16 mouse cellular contexts compared by ENCODE assay signal in the genomic region with DNA sequence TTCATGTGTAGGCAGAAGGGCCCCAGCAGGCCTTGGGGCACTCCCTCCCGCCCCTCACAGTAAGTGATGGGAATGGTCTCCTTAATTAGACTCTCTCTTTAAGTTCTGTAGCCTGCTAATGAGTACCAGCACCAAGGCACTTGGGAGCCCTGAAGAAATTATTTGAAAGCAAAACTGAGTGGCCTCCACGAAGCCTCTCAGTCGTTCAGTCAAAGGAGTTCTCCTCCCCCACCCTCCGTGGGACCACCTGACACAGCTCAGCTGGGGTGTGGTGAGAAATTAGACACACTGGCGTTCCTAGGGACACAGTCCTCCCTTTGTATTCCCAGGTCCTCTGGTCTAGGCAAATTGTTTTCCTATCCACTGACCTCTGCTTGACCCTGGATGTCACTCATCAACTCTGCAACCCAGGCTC.
A peak's percentile ranks its signal among the peaks of the same experiment; 100 is the strongest.
DNase-seq lines count a peak whose midpoint lies in the region; ATAC-seq and TF ChIP-seq lines count a peak whose summit lies in the region.
"Had no signal": no experiment of that assay in that cellular context is flagged by ENCODE, and none has a peak within 500 bp of the region (broad histone marks: within the 10 kb centered on the region; RNA-seq: fewer than 3 reads in every experiment).

No protein-coding gene starts in this region.

- H3K9me3 ChIP-seq in heart, embryonic 11.5 days (replicated peaks; ENCODE audit: control insufficient read depth, low read length), result no peaks in the 10 kb centered on the region
- no peaks in the 10 kb centered on the region for H3K9me3 ChIP-seq in heart, embryonic 12.5 days (replicated peaks)
- H3K9me3 ChIP-seq in embryonic facial prominence, embryonic 12.5 days, result no peaks in the 10 kb centered on the region
- no peaks in the 10 kb centered on the region for H3K9me3 ChIP-seq in midbrain, embryonic 13.5 days
- H3K9me3 ChIP-seq in liver, postnatal 0 days (ENCODE audit: low read length), result no peaks in the 10 kb centered on the region
- H3K9me3 ChIP-seq: liver, embryonic 15.5 days had no signal

- no peak for TF ChIP-seq EP300 in liver, postnatal 0 days (IDR thresholded peaks at IDR 0.05; ENCODE audit: low read depth)

- H3K4me1 ChIP-seq in heart, embryonic 11.5 days (ENCODE audit: control insufficient read depth, insufficient read depth, low read length), result peaks cover 12% of the 10 kb centered on the region; the same call in 1 of the 2 replicates
- peaks cover 19% of the 10 kb centered on the region for H3K4me1 ChIP-seq in heart, embryonic 12.5 days (replicated peaks)
- peaks cover 16% of the 10 kb centered on the region for H3K4me1 ChIP-seq in embryonic facial prominence, embryonic 12.5 days
- peaks cover 13% of the 10 kb centered on the region; the same call in 1 of the 2 replicates for H3K4me1 ChIP-seq in midbrain, embryonic 13.5 days (replicated peaks)
- no peaks in the 10 kb centered on the region for H3K4me1 ChIP-seq in liver, postnatal 0 days (ENCODE audit: insufficient read depth)
- H3K4me1 ChIP-seq: liver, embryonic 15.5 days had no signal

- 0 out of 2 replicates have a peak overlapping the region, but pooled peaks have one; percentile 36 for H3K9ac ChIP-seq in heart, embryonic 11.5 days (ENCODE audit: low read depth, low read length)
- no peak overlapping the region for H3K9ac ChIP-seq in heart, embryonic 12.5 days
- no peak overlapping the region for H3K9ac ChIP-seq in embryonic facial prominence, embryonic 12.5 days
- no peak overlapping the region for H3K9ac ChIP-seq in midbrain, embryonic 13.5 days (replicated peaks)
- H3K9ac ChIP-seq in liver, postnatal 0 days (replicated peaks), result no peak overlapping the region
- H3K9ac ChIP-seq: liver, embryonic 15.5 days had no signal

- TF ChIP-seq CTCF in liver, postnatal 0 days (IDR thresholded peaks at IDR 0.05; ENCODE audit: low read depth), result no peak

- no peak overlapping the region for H3K27ac ChIP-seq in heart, embryonic 11.5 days (ENCODE audit: low read depth, low read length)
- H3K27ac ChIP-seq in heart, embryonic 12.5 days (ENCODE audit: poor library complexity, severe bottlenecking), result no peak overlapping the region
- H3K27ac ChIP-seq in embryonic facial prominence, embryonic 12.5 days, result no peak overlapping the region
- no peak overlapping the region for H3K27ac ChIP-seq in midbrain, embryonic 13.5 days
- H3K27ac ChIP-seq in liver, postnatal 0 days (ENCODE audit: low read depth), result no peak overlapping the region
- H3K27ac ChIP-seq: liver, embryonic 15.5 days had no signal

- H3K36me3 ChIP-seq in heart, embryonic 11.5 days (ENCODE audit: control insufficient read depth, insufficient read depth, low read length), result no peaks in the 10 kb centered on the region
- no peaks in the 10 kb centered on the region for H3K36me3 ChIP-seq in heart, embryonic 12.5 days
- no peaks in the 10 kb centered on the region for H3K36me3 ChIP-seq in embryonic facial prominence, embryonic 12.5 days
- no peaks in the 10 kb centered on the region for H3K36me3 ChIP-seq in midbrain, embryonic 13.5 days
- no peaks in the 10 kb centered on the region for H3K36me3 ChIP-seq in liver, postnatal 0 days (replicated peaks; ENCODE audit: insufficient read depth, low read length)
- H3K36me3 ChIP-seq: liver, embryonic 15.5 days had no signal

- H3K27me3 ChIP-seq in heart, embryonic 11.5 days (ENCODE audit: control insufficient read depth, insufficient read depth, low read length), result no peaks in the 10 kb centered on the region
- H3K27me3 ChIP-seq in heart, embryonic 12.5 days (replicated peaks), result no peaks in the 10 kb centered on the region
- H3K27me3 ChIP-seq in embryonic facial prominence, embryonic 12.5 days, result 0 out of 2 replicates have a peak, but pooled peaks cover 5% of the 10 kb centered on the region
- no peaks in the 10 kb centered on the region for H3K27me3 ChIP-seq in midbrain, embryonic 13.5 days
- H3K27me3 ChIP-seq in liver, postnatal 0 days (ENCODE audit: insufficient read depth, low read length), result no peaks in the 10 kb centered on the region
- H3K27me3 ChIP-seq: liver, embryonic 15.5 days had no signal

- no peak overlapping the region for H3K4me2 ChIP-seq in heart, embryonic 11.5 days
- H3K4me2 ChIP-seq in heart, embryonic 12.5 days, result no peak overlapping the region
- H3K4me2 ChIP-seq in embryonic facial prominence, embryonic 12.5 days (replicated peaks), result no peak overlapping the region
- no peak overlapping the region for H3K4me2 ChIP-seq in midbrain, embryonic 13.5 days (replicated peaks)
- H3K4me2 ChIP-seq in liver, postnatal 0 days (ENCODE audit: low read depth, low read length), result no peak overlapping the region
- H3K4me2 ChIP-seq: liver, embryonic 15.5 days had no signal

- peak; percentile 44 for DNase-seq in Muller cell, postnatal 12 days (ENCODE audit: inconsistent ontology term)
- DNase-seq in liver, result no peak
- DNase-seq in cerebellum, postnatal 36 days, result no peak
- DNase-seq in liver, postnatal 0 days, result no peak
- DNase-seq: adrenal gland, postnatal 10 days; B cell, adult 2 months; cerebellum, adult 18-20 months; gastrocnemius, postnatal 25 days; heart, postnatal 36 days; kidney, postnatal 10 days had no signal

- 15% methylated on average over 5 of the region's 5 CpGs for WGBS in heart, embryonic 11.5 days (ENCODE audit: insufficient replicate concordance)
- 13% methylated on average over 5 of the region's 5 CpGs for WGBS in heart, embryonic 12.5 days
- WGBS in embryonic facial prominence, embryonic 12.5 days, result 3% methylated on average over 5 of the region's 5 CpGs
- WGBS in midbrain, embryonic 13.5 days, result 18% methylated on average over 5 of the region's 5 CpGs
- WGBS in liver, postnatal 0 days (ENCODE audit: insufficient replicate concordance), result 42% methylated on average over 5 of the region's 5 CpGs

- ATAC-seq in heart, embryonic 11.5 days (replicated peaks; ENCODE audit: insufficient number of reproducible peaks, low FRiP score, low TSS enrichment), result 0 out of 2 replicates have a peak, but pooled peaks have one; percentile 31
- ATAC-seq in heart, embryonic 12.5 days (ENCODE audit: insufficient number of reproducible peaks, low FRiP score), result no peak
- ATAC-seq in embryonic facial prominence, embryonic 12.5 days (ENCODE audit: insufficient number of reproducible peaks, insufficient read depth, low FRiP score, low TSS enrichment), result peak; percentile 61; the same call in 1 of the 2 replicates
- ATAC-seq in midbrain, embryonic 13.5 days, result peak; percentile 24; the same call in 1 of the 2 replicates
- ATAC-seq in liver, postnatal 0 days, result no peak

- H3K4me3 ChIP-seq in heart, embryonic 11.5 days (ENCODE audit: low read depth, low read length), result no peak overlapping the region
- no peak overlapping the region for H3K4me3 ChIP-seq in heart, embryonic 12.5 days
- no peak overlapping the region for H3K4me3 ChIP-seq in embryonic facial prominence, embryonic 12.5 days
- no peak overlapping the region for H3K4me3 ChIP-seq in midbrain, embryonic 13.5 days (replicated peaks)
- H3K4me3 ChIP-seq in liver, postnatal 0 days (ENCODE audit: low read depth, low read length), result no peak overlapping the region
- H3K4me3 ChIP-seq: erythroblast, embryonic 14.5 days; liver, embryonic 15.5 days had no signal

Comparison
In these comparisons a context has a peak if more than half of its experiments do, and no peak if none do; other contexts are left out.
1. ATAC-seq: peak in heart, embryonic 11.5 days (single experiment), embryonic facial prominence, embryonic 12.5 days (single experiment) and midbrain, embryonic 13.5 days (single experiment); none in heart, embryonic 12.5 days (single experiment) and liver, postnatal 0 days (single experiment).